Mouse (Mus musculus): ENCODE measurements around the gene Thsd4.

DNA sequence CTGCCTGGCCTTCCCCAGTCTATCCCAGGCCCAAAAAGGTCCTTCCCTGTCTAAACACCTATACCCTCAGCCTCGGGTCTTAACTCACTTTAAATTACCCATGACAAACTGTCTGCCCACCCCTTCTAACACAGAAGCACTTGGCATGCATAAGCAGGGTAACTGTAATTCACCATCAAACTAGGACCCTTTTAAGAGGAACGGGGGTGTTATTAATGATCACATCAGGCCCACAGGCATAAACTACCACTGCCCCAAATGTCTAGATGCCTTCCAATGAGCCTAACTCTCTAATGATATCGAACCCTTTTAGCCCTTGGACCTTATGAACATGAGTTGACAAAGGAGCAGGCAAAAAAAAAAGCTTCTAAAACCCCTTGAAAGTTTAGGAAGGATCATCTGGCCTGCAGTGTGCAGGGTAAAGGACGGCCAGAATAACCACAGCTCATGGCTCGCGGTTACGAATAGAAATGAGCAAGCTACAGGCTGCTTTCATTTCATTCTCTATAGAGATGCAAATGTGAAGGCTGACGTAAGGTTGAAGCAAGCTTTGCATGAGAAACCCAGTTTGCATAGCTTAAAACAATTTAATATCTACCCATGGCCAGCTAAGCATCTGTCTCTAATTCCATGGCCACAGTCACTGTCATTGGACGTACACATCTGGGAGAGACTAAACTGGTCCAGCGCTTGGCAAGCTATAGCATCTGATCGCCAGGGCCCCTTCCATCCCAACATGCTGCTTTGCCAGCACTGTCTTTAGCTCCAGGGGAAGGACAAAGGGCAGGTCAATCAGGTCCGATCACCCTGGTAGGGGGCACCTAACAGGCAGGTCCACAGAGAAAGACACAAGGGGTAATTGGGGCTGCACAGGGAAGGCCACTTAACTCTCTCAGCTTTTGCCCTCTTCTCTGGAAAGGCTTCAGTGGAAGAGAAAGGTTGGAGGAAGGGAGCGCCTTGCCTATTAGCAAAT is 61.5 kb downstream of the Thsd4 start:
- no peak for TF ChIP-seq POLR2A (IDR thresholded peaks at IDR 0.05; ENCODE audit: control insufficient read depth, extremely low read depth, insufficient read depth, low read length, poor library complexity)
- TF ChIP-seq CTCF (IDR thresholded peaks at IDR 0.05; ENCODE audit: borderline replicate concordance, control insufficient read depth, extremely low read depth, insufficient read depth, low read length, poor library complexity): no peak
